In the genomic region with DNA sequence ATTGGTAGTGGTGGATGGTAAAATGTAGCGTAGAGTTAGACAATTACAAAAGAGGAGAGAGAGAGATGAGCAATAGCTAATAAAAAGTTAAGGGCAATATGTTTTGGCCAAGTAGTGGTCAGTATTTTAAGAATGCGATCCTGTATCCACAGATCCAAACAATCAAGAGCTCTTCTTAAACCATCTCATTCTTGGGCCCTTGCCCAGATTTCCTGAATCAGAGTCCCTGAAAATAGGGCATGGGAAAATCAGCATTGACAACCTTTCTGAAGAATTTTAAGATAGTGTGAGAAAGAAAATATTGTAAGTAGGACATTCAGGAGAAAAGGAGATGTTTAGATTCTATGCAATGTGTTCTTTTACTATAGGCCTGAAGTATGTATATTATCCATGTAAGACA, we compare ENCODE assay signal across 15 mouse cellular contexts.
DNase-seq lines count a peak whose midpoint lies in the region; ATAC-seq and TF ChIP-seq lines count a peak whose summit lies in the region.
"Had no signal": no experiment of that assay in that cellular context is flagged by ENCODE, and none has a peak within 500 bp of the region (broad histone marks: within the 10 kb centered on the region; RNA-seq: fewer than 3 reads in every experiment).

No protein-coding gene starts in this region.

- no peak for TF ChIP-seq POLR2A in brain, embryonic 14.5 days (IDR thresholded peaks at IDR 0.05; ENCODE audit: borderline replicate concordance, extremely low read depth, insufficient read depth, insufficient read length, poor library complexity, severe bottlenecking)

- no peak overlapping the region for H3K9ac ChIP-seq in forebrain, embryonic 13.5 days
- H3K9ac ChIP-seq: forebrain, embryonic 15.5 days; heart, embryonic 13.5 days; liver, embryonic 13.5 days; neural tube, embryonic 15.5 days had no signal

- H3K27ac ChIP-seq in gastrocnemius, adult 2 months = no peak overlapping the region
- no peak overlapping the region for H3K27ac ChIP-seq in forebrain, embryonic 13.5 days
- H3K27ac ChIP-seq: forebrain, embryonic 15.5 days; heart, embryonic 13.5 days; hindbrain, embryonic 10.5 days; liver, embryonic 13.5 days; neural tube, embryonic 15.5 days had no signal

- H3K4me1 ChIP-seq in forebrain, embryonic 13.5 days = no peaks in the 10 kb centered on the region
- H3K4me1 ChIP-seq: forebrain, embryonic 15.5 days; heart, embryonic 13.5 days; hindbrain, embryonic 10.5 days; liver, embryonic 13.5 days; neural tube, embryonic 15.5 days had no signal

- DNase-seq in left cerebral cortex, adult 11 months (ENCODE audit: low spot score) = peak; percentile 10
- DNase-seq in left cerebral cortex, postnatal 4 days = no peak
- DNase-seq in Muller cell, postnatal 12 days (ENCODE audit: inconsistent ontology term) = peak; percentile 74
- DNase-seq in brain, embryonic 14.5 days (ENCODE audit: low read depth) = peak; percentile 5
- peak; percentile 9 to 32 for DNase-seq in cerebellum, postnatal 36 days
- no peak for DNase-seq in gastrocnemius, adult 2 months
- DNase-seq: adrenal gland, adult 8-10 months; kidney, adult 9 months; liver, embryonic 13.5 days had no signal

- intact Hi-C loops in left cerebral cortex, postnatal 4 days (cut with DNase I) = no loop called here
- intact Hi-C loops in gastrocnemius, adult 2 months (cut with DNase I) = no loop called here

- TF ChIP-seq CTCF in brain, embryonic 14.5 days (IDR thresholded peaks at IDR 0.05; ENCODE audit: borderline replicate concordance, extremely low read depth, insufficient read depth, insufficient read length) = no peak
- no peak for TF ChIP-seq CTCF in gastrocnemius, adult 2 months (IDR thresholded peaks at IDR 0.05)

- H3K36me3 ChIP-seq in forebrain, embryonic 13.5 days (ENCODE audit: poor library complexity, severe bottlenecking) = no peaks in the 10 kb centered on the region
- H3K36me3 ChIP-seq: forebrain, embryonic 15.5 days; heart, embryonic 13.5 days; hindbrain, embryonic 10.5 days; liver, embryonic 13.5 days; neural tube, embryonic 15.5 days had no signal

- H3K4me3 ChIP-seq in gastrocnemius, adult 2 months = no peak overlapping the region
- H3K4me3 ChIP-seq in forebrain, embryonic 13.5 days = no peak overlapping the region
- H3K4me3 ChIP-seq: forebrain, embryonic 15.5 days; heart, embryonic 13.5 days; hindbrain, embryonic 10.5 days; liver, embryonic 13.5 days; neural tube, embryonic 15.5 days had no signal

- H3K9me3 ChIP-seq in forebrain, embryonic 13.5 days (replicated peaks) = no peaks in the 10 kb centered on the region
- H3K9me3 ChIP-seq: forebrain, embryonic 15.5 days; heart, embryonic 13.5 days; hindbrain, embryonic 10.5 days; liver, embryonic 13.5 days; neural tube, embryonic 15.5 days had no signal

- 96% methylated on average over 2 of the region's 2 CpGs for WGBS in forebrain, embryonic 13.5 days

- H3K27me3 ChIP-seq in forebrain, embryonic 13.5 days = no peaks in the 10 kb centered on the region
- H3K27me3 ChIP-seq: forebrain, embryonic 15.5 days; heart, embryonic 13.5 days; liver, embryonic 13.5 days; neural tube, embryonic 15.5 days had no signal

- no peak overlapping the region for H3K4me2 ChIP-seq in forebrain, embryonic 13.5 days
- H3K4me2 ChIP-seq: forebrain, embryonic 15.5 days; heart, embryonic 13.5 days; liver, embryonic 13.5 days; midbrain, embryonic 11.5 days; neural tube, embryonic 15.5 days had no signal

- ATAC-seq in forebrain, embryonic 13.5 days = no peak
- ATAC-seq: forebrain, embryonic 15.5 days had no signal

Comparison
In these comparisons a context has a peak if more than half of its experiments do, and no peak if none do; other contexts are left out.
1. DNase-seq: peak in left cerebral cortex, adult 11 months (single experiment), Muller cell, postnatal 12 days (single experiment), brain, embryonic 14.5 days (single experiment) and cerebellum, postnatal 36 days (2 of 2); none in left cerebral cortex, postnatal 4 days (single experiment) and gastrocnemius, adult 2 months (single experiment).